Mouse (Mus musculus) midbrain, embryonic 14.5 days (tissue): ENCODE results near the gene Tbc1d15. TPM values are rescaled to one million over a fixed set of nuclear protein-coding genes. Genes with fewer than 3 reads are reported as not detected.
A peak's percentile ranks its signal among the peaks of the same experiment; 100 is the strongest.

Experiments used
- ATAC-seq: fragments of 200-750 bp; cut with Nextera tagmentation; 2 replicates; pipeline ENCODE4 v1.8.0; 2017; ENCODE audit warnings: moderate number of reproducible peaks, moderate library complexity; ENCODE audit not compliant: low FRiP score, low TSS enrichment
- DNase-seq: peaks from one replicate; pipeline ENCODE4 v3.0.0-alpha.2; 2015
- H3K27ac ChIP-seq: fragments of 300-500 bp; sonication (generic); replicated peaks from 2 replicates; pipeline ENCODE4 v1.5.1; 2014; ENCODE audit warnings: mild to moderate bottlenecking, low read depth, low read length, moderate library complexity
- H3K27me3 ChIP-seq: fragments of 300-500 bp; sonication (generic); 2 replicates; pipeline ENCODE4 v1.6.1; 2014; ENCODE audit warnings: low read length, control low read depth, mixed read lengths; ENCODE audit not compliant: control insufficient read depth, insufficient read depth
- H3K36me3 ChIP-seq: fragments of 300-500 bp; sonication (generic); 2 replicates; pipeline ENCODE4 v1.6.1; 2014; ENCODE audit warnings: low read length, control low read depth; ENCODE audit not compliant: control insufficient read depth, insufficient read depth
- H3K4me1 ChIP-seq: fragments of 300-500 bp; sonication (generic); 2 replicates; pipeline ENCODE4 v1.6.1; 2014; ENCODE audit warnings: mild to moderate bottlenecking, antibody characterized with exemption, low read length, control low read depth; ENCODE audit not compliant: control insufficient read depth, insufficient read depth
- H3K4me2 ChIP-seq: fragments of 300-500 bp; sonication (generic); 2 replicates; pipeline ENCODE4 v1.6.1; 2014; ENCODE audit warnings: mild to moderate bottlenecking, low read length, moderate library complexity
- H3K4me3 ChIP-seq: fragments of 300-500 bp; sonication (generic); replicated peaks from 2 replicates; pipeline ENCODE4 v1.5.1; 2014; ENCODE audit warnings: low read depth, low read length
- H3K9ac ChIP-seq: fragments of 300-500 bp; sonication (generic); replicated peaks from 2 replicates; pipeline ENCODE4 v1.6.1; 2014; ENCODE audit warnings: mild to moderate bottlenecking, low read length, moderate library complexity
- H3K9me3 ChIP-seq: fragments of 300-500 bp; sonication (generic); 2 replicates; pipeline ENCODE4 v1.6.1; 2016; ENCODE audit warnings: low read length, control low read depth, mixed read lengths; ENCODE audit not compliant: control insufficient read depth
- WGBS: fragments of 180-500 bp; shearing (Covaris S2); extraction: QIAGEN DNeasy Blood & Tissue Kit; methylation state at CpG from one replicate; pipeline ENCODE4 v1.1.7; 2014; 5-methylcytosine and 5-hydroxymethylcytosine counted together
- polyA plus RNA-seq: library from polyadenylated mRNA; unstranded; fragments of >200 nt; fragmentation: Nextera tagmentation; extraction: Ambion mirVana; gene quantifications from 2 replicates; pipeline ENCODE4 v1.2.1, GENCODE M21; 2014

Gene Tbc1d15
- polyA plus RNA-seq, 1 experiment from 2014 or later = 49.4 TPM

DNA sequence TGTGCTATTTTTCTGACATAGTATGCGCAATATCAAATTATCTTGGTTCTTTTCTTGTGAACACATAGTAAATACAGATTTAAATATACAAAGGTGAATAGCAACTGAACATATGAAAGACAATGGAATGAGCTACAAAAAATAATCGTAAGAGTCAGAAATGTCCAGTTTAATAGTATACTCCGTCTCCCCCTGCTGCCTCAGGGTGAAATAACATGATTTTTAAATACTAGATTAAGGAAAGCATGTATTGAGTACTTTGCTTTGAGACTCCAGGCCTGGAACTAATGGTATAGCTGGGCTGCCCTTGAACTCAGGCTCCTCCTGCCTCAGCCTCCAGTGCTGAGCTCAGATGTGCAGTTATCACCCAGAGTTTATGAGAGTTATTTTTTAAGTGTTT lies 18.8 kb downstream of the Tbc1d15 start:
- Histone ChIP-seq H3K4me3 (no peak overlapping the region), H3K27me3 (no peaks in the 10 kb centered on the region), H3K9ac (no peak overlapping the region), H3K27ac (no peak overlapping the region), H3K4me2 (no peak overlapping the region), H3K9me3 (no peaks in the 10 kb centered on the region), H3K4me1 (no peaks in the 10 kb centered on the region), H3K36me3 (peaks cover 28% of the 10 kb centered on the region)
- 90% methylated on average over 3 of the region's 3 CpGs for WGBS
- no peak for ATAC-seq
- peak; percentile 21 for DNase-seq

- Histone ChIP-seq H3K4me1 (no peaks in the 10 kb centered on the region), H3K9me3 (no peaks in the 10 kb centered on the region), H3K4me2 (no peak overlapping the region), H3K4me3 (no peak overlapping the region), H3K27me3 (no peaks in the 10 kb centered on the region), H3K9ac (no peak overlapping the region), H3K27ac (no peak overlapping the region), H3K36me3 (peaks cover 18% of the 10 kb centered on the region)
- ATAC-seq (no peak), DNase-seq (no peak)
- 90% methylated on average over 9 of the region's 9 CpGs for WGBS
Observed at GRCm38 (mm10) chr10:115229023-115229422, 22.2 kb downstream of the Tbc1d15 start.

- Histone ChIP-seq H3K27ac (no peak overlapping the region), H3K4me1 (no peaks in the 10 kb centered on the region), H3K9ac (no peak overlapping the region), H3K9me3 (no peaks in the 10 kb centered on the region), H3K27me3 (no peaks in the 10 kb centered on the region), H3K4me3 (no peak overlapping the region), H3K4me2 (no peak overlapping the region), H3K36me3 (peaks cover 6% of the 10 kb centered on the region; the same call in 1 of the 2 replicates)
- WGBS = 94% methylated on average over 7 of the region's 7 CpGs
- ATAC-seq (no peak), DNase-seq (no peak)
Observed at GRCm38 (mm10) chr10:115226586-115226985, 24.7 kb downstream of the Tbc1d15 start.

DNA sequence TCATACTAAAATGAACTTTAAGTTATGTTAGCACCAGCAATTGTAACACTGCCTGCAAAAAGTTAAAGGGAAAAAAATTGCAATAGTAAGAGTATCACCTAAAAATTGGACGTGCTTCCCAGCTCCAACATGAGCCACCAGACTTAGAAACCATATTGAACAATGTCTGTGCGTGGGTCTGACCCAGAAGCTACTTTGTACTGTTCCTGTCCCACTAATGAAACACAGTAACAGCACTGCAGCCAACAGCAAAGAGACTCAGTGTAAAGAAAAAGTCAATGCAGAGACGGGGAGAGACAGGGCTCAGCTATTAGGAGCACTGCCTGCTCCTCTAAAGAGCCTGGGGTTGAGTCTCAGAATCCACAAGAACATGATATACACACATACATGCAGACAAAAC lies 27.4 kb downstream of the Tbc1d15 start:
- ATAC-seq = no peak
- Histone ChIP-seq H3K27ac (no peak overlapping the region), H3K4me3 (no peak overlapping the region), H3K36me3 (peaks cover 21% of the 10 kb centered on the region), H3K9me3 (no peaks in the 10 kb centered on the region), H3K4me1 (no peaks in the 10 kb centered on the region), H3K27me3 (no peaks in the 10 kb centered on the region), H3K9ac (no peak overlapping the region), H3K4me2 (no peak overlapping the region)
- DNase-seq = no peak
- WGBS = 95% methylated on average over 3 of the region's 3 CpGs

- Histone ChIP-seq H3K36me3 (peaks cover 56% of the 10 kb centered on the region), H3K4me1 (no peaks in the 10 kb centered on the region), H3K4me3 (no peak overlapping the region), H3K4me2 (no peak overlapping the region), H3K9ac (no peak overlapping the region), H3K9me3 (no peaks in the 10 kb centered on the region), H3K27me3 (no peaks in the 10 kb centered on the region), H3K27ac (no peak overlapping the region)
- WGBS = 97% methylated on average over 11 of the region's 11 CpGs
- ATAC-seq = no peak
- no peak for DNase-seq
Observed at GRCm38 (mm10) chr10:115212916-115213580, 38.2 kb downstream of the Tbc1d15 start.

DNA sequence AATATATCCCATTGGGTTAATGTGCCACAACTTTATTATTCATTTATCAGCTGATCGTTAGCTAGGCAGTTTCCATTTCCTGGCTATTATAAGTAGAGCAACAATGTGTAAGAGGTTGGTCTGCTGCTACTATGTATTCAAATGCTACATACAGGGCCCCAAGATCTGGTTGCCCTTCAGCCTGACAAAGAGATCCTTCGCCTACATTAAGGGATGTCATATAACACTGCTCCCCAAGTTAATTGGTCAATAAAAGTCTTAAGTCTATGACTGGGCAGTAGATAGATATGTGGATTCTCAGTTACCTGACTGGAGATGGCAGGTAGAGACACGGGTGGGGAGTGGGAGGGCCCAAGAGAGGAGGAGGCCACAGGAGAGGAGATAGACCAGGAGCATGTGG lies 45.4 kb downstream of the Tbc1d15 start:
- H3K36me3 ChIP-seq = peaks cover 39% of the 10 kb centered on the region
- H3K9ac ChIP-seq = no peak overlapping the region
- H3K4me3 ChIP-seq = no peak overlapping the region
- H3K27me3 ChIP-seq = no peaks in the 10 kb centered on the region
- ATAC-seq (no peak), DNase-seq (no peak)
- H3K4me2 ChIP-seq = no peak overlapping the region
- no peaks in the 10 kb centered on the region for H3K9me3 ChIP-seq
- H3K27ac ChIP-seq = no peak overlapping the region
- no peaks in the 10 kb centered on the region for H3K4me1 ChIP-seq
- WGBS = 97% methylated on average over 3 of the region's 3 CpGs

GRCm38 (mm10) chr10:115205284-115205683 lies 46.0 kb downstream of the Tbc1d15 start:
- H3K4me3 ChIP-seq = no peak overlapping the region
- H3K27me3 ChIP-seq = no peaks in the 10 kb centered on the region
- no peak overlapping the region for H3K27ac ChIP-seq
- 90% methylated on average over 1 of the region's 1 CpGs for WGBS
- ATAC-seq (no peak), DNase-seq (no peak)
- H3K36me3 ChIP-seq = peaks cover 35% of the 10 kb centered on the region
- no peaks in the 10 kb centered on the region for H3K9me3 ChIP-seq
- no peaks in the 10 kb centered on the region for H3K4me1 ChIP-seq
- no peak overlapping the region for H3K9ac ChIP-seq
- H3K4me2 ChIP-seq = no peak overlapping the region

GRCm38 (mm10) chr10:115191214-115191613 lies 60.1 kb downstream of the Tbc1d15 start:
- Histone ChIP-seq H3K4me1 (no peaks in the 10 kb centered on the region), H3K27me3 (no peaks in the 10 kb centered on the region), H3K36me3 (no peaks in the 10 kb centered on the region), H3K4me3 (no peak overlapping the region), H3K4me2 (no peak overlapping the region), H3K27ac (no peak overlapping the region), H3K9ac (no peak overlapping the region), H3K9me3 (no peaks in the 10 kb centered on the region)
- ATAC-seq (peak; percentile 27; the same call in 1 of the 2 replicates), DNase-seq (peak; percentile 66)
- WGBS = 50% methylated on average over 7 of the region's 7 CpGs

GRCm38 (mm10) chr10:115187390-115187789 lies 63.9 kb downstream of the Tbc1d15 start:
- no peak overlapping the region for H3K9ac ChIP-seq
- no peak for DNase-seq
- WGBS = 85% methylated on average over 1 of the region's 1 CpGs
- no peaks in the 10 kb centered on the region for H3K36me3 ChIP-seq
- H3K27me3 ChIP-seq = no peaks in the 10 kb centered on the region
- no peak overlapping the region for H3K4me2 ChIP-seq
- no peak for ATAC-seq
- H3K4me1 ChIP-seq = no peaks in the 10 kb centered on the region; the same call in 1 of the 2 replicates
- H3K4me3 ChIP-seq = no peak overlapping the region
- H3K9me3 ChIP-seq = no peaks in the 10 kb centered on the region
- no peak overlapping the region for H3K27ac ChIP-seq
